Mouse (Mus musculus) kidney, adult 10 weeks (tissue): ENCODE results near the gene Ephx4. TPM values are rescaled to one million over a fixed set of nuclear protein-coding genes. Genes with fewer than 3 reads are reported as not detected.

Source experiments
- polyA plus RNA-seq: library from polyadenylated mRNA; stranded (reverse); fragments of 350-450 nt; fragmentation: Illumina TruSeq; extraction: RNeasy Lipid Tissue Mini Kit (QIAGEN cat#74804); gene quantifications from one replicate; pipeline ENCODE4 v1.2.3, GENCODE M21; 2014; ENCODE audit warnings: low read depth, low replicate concordance

Gene Ephx4
- polyA plus RNA-seq, result not detected

DNA sequence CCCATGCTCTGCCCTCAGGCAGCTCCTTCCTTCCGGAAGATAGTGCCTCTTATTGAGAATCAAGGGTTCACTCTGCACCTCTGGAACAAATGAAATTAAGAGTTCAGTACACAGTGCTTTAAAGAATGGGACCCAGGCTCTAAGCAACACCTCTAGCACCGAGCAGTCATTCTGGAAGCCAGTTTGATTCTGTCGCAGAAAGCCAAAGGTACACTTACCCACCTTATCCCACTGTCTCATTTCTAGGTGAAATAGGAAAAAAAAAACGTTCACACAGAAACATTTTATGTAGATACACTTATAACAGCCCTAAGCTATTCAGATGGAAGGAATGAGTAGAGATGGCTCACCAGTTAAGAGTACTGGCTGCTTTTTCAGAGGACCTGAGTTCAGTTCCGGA is at the start of gene Ephx4:
TSS of gene Ephx4 (plus strand) at position 301 of the 400 bp plus-strand sequence.

DNA sequence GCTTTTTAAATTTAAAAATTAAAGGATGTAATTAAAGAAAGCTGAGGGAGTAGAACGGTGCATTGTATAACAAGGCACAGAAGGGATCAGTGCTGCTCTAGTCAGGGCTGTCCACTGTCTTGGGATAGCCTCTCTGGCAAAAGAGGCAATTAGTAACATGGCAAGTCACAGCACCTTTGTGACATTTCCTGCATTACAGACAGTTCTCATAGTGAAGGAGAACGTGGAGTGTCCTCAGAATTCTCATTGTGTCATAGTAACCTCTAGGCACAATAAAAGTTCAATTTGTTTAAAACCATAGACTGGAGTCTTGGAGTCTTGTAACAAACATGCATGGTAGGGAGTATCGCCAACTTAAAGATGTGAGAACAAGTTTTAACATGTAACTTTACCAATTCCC is 28.7 kb downstream of the Ephx4 start, which contains the start of gene Lpcat2b:
TSS of gene Lpcat2b (plus strand) at position 301 of the 400 bp plus-strand sequence.

DNA sequence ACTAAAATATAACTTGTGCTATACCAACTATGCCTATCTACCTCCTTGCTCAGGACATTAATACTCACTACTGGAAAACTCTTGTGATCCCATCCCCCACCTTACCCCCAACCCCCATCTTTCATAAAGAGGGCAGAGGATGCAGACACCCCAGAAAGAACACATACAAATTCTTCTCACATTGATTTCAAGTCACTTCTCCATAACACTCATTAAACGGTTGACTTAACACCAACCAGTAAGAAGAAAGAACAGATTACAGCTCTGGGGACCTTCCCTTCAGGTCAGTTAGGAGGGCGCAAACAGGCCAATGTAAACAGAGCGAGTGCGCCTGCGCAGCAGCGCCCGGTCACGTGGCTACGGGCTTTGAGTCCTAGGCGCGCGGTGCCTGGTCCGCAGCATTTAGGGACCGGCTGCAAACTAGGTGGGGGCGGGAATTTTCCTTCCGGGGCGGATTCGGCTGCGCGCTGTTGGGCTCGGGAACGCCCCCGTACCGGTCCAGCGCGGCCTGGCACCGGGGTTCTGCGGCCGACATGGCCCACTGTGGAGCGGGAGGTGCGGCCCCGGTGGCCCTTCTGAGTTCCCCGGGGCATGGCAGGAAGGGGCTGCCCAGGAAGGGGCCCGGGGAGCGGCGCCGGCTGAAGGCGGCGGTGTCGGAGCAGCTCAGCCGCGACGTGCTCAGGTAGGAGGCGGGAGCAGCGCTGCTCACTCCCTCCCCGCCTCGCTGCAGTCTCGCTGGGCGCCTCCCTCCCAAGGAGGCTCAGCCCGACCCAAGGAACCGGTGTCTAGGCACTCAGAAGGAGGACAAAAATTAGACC is 35.1 kb downstream of the Ephx4 start, which contains the start of gene Btbd8:
TSS of gene Btbd8 (plus strand) at position 534 of the 818 bp plus-strand sequence.

Other genes starting within 250 kb of the Ephx4 start
- 23.6 TPM for gene Tgfbr3, start 113.1 kb upstream of the Ephx4 start, polyA plus RNA-seq
- gene Brdt, start 71.6 kb upstream of the Ephx4 start, polyA plus RNA-seq, result 2.4 TPM
- not detected for gene Lpcat2b, start 28.8 kb downstream of the Ephx4 start, polyA plus RNA-seq
- 6.3 TPM for gene Btbd8, start 35.3 kb downstream of the Ephx4 start, polyA plus RNA-seq
- not detected for gene Gm42669, start 104.9 kb downstream of the Ephx4 start, polyA plus RNA-seq
- 0.24 TPM for gene 1700028K03Rik, start 132.0 kb downstream of the Ephx4 start, polyA plus RNA-seq
- 27.0 TPM for gene Rpap2, start 194.6 kb downstream of the Ephx4 start, polyA plus RNA-seq
- gene Glmn, start 195.2 kb downstream of the Ephx4 start, polyA plus RNA-seq, result 23.9 TPM